Mouse (Mus musculus) myocyte (in vitro differentiated cells): ENCODE measurements around the gene Arid1b.

Source experiments
- MYOG ChIP-seq, 3 experiments: IDR thresholded peaks; one replicate each; pipeline ENCODE4 v1.6.1; 2011; ENCODE audit warnings: control low read depth in 2 of 3, low read depth in 2 of 3, mild to moderate bottlenecking in 2 of 3; ENCODE audit not compliant: insufficient read length in 2 of 3, control insufficient read depth in 1 of 3, insufficient read depth in 1 of 3
- POLR2A ChIP-seq: IDR thresholded peaks from one replicate; pipeline ENCODE4 v1.6.1; 2011; ENCODE audit warnings: low read depth, mild to moderate bottlenecking, control low read depth, moderate library complexity; ENCODE audit not compliant: insufficient read length
- SRF ChIP-seq: IDR thresholded peaks from one replicate; pipeline ENCODE4 v1.6.1; 2011; ENCODE audit warnings: low read depth; ENCODE audit not compliant: control insufficient read depth, insufficient read length
- TCF3 ChIP-seq: IDR thresholded peaks from one replicate; pipeline ENCODE4 v1.6.1; 2011; ENCODE audit warnings: low read depth, control low read depth; ENCODE audit not compliant: insufficient read length
- USF1 ChIP-seq: IDR thresholded peaks from one replicate; pipeline ENCODE4 v1.6.1; 2011; ENCODE audit warnings: low read depth, mild to moderate bottlenecking, control low read depth, moderate library complexity

GRCm38 (mm10) chr17:5168046-5168445 is 173.9 kb downstream of the Arid1b start:
- TF ChIP-seq MYOG (IDR thresholded peaks at IDR 0.05; ENCODE audit: control insufficient read depth in 1 of 3, insufficient read depth in 1 of 3, insufficient read length in 2 of 3, low read depth in 2 of 3) (no peak), POLR2A (no peak), USF1 (no peak), TCF3 (no peak), SRF (no peak)
